Mouse (Mus musculus): ENCODE measurements around the gene Mapk8ip3. TPM values are rescaled to one million over a fixed set of nuclear protein-coding genes. Genes with fewer than 3 reads are reported as not detected.

The Mapk8ip3 gene
- polyA plus RNA-seq, 1 experiment from 2014 or later, result 90.0 TPM

DNA sequence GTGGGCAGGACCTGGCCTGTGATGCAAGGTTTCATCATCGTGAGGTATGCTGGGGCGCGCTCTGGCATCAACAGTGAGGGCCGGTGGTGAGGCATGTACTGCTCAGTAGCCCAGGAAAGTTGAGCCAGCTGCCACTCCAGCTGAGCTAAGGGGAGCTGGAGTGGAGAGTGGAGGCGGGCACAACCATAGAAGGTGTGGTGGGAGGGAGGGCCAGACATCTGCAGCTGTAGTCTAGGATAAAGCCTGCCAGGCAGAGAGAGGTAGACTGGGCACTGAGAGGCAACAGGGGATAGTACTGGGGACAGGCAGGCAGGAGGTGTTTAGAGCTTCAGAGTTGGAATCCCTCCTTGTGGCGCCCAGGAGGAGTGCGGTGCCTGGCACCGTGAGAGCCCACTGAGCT is 76.7 kb downstream of the Mapk8ip3 start:
- Histone ChIP-seq H3K9ac (ENCODE audit: low read depth, low read length) (no peak overlapping the region), H3K4me1 (ENCODE audit: control insufficient read depth, insufficient read depth, low read depth, low read length) (no peaks in the 10 kb centered on the region), H3K36me3 (ENCODE audit: control insufficient read depth, insufficient read depth, low read length) (peaks cover 25% of the 10 kb centered on the region), H3K4me3 (ENCODE audit: low read length) (no peak overlapping the region), H3K9me3 (ENCODE audit: control insufficient read depth, low read length) (no peaks in the 10 kb centered on the region), H3K4me2 (ENCODE audit: low read length) (no peak overlapping the region), H3K27me3 (replicated peaks; ENCODE audit: control insufficient read depth, insufficient read depth, low read length) (no peaks in the 10 kb centered on the region), H3K27ac (ENCODE audit: low read depth, low read length) (no peak overlapping the region)
- 94% methylated on average over 8 of the region's 8 CpGs for WGBS
- no peak for ATAC-seq

DNA sequence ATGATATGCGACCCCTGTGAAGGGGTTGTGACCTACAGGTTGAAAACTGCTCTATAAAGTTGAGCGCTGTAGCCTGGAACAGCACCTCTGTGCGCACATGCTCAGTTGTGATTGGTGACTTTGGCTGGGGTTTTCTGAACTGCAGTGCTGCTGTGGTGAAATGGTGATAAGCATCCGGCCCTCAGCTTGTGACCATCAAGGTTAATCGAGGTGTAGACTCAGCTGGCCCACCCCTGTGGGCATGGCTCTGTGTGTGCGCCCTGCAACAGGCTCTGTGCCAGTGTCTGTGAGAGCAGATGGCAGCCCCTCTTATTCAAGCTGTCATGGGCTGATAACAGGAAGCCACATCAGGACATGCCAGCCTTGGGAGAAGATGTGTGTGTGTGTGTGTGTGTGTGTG is 77.8 kb downstream of the Mapk8ip3 start:
- Histone ChIP-seq H3K4me3 (ENCODE audit: low read length) (no peak overlapping the region), H3K27me3 (replicated peaks; ENCODE audit: control insufficient read depth, insufficient read depth, low read length) (no peaks in the 10 kb centered on the region), H3K4me1 (ENCODE audit: control insufficient read depth, insufficient read depth, low read depth, low read length) (no peaks in the 10 kb centered on the region), H3K36me3 (ENCODE audit: control insufficient read depth, insufficient read depth, low read length) (peaks cover 23% of the 10 kb centered on the region), H3K4me2 (ENCODE audit: low read length) (no peak overlapping the region), H3K9ac (ENCODE audit: low read depth, low read length) (no peak overlapping the region), H3K27ac (ENCODE audit: low read depth, low read length) (no peak overlapping the region), H3K9me3 (ENCODE audit: control insufficient read depth, low read length) (no peaks in the 10 kb centered on the region)
- 81% methylated on average over 6 of the region's 6 CpGs for WGBS
- ATAC-seq, result no peak

GRCm38 (mm10) chr17:24857831-24858470 is 78.8 kb downstream of the Mapk8ip3 start:
- Histone ChIP-seq H3K4me3 (ENCODE audit: low read length) (no peak overlapping the region), H3K27ac (ENCODE audit: low read depth, low read length) (no peak overlapping the region), H3K4me1 (ENCODE audit: control insufficient read depth, insufficient read depth, low read depth, low read length) (no peaks in the 10 kb centered on the region), H3K9me3 (ENCODE audit: control insufficient read depth, low read length) (no peaks in the 10 kb centered on the region), H3K27me3 (replicated peaks; ENCODE audit: control insufficient read depth, insufficient read depth, low read length) (no peaks in the 10 kb centered on the region), H3K9ac (ENCODE audit: low read depth, low read length) (no peak overlapping the region), H3K4me2 (ENCODE audit: low read length) (no peak overlapping the region), H3K36me3 (ENCODE audit: control insufficient read depth, insufficient read depth, low read length) (peaks cover 22% of the 10 kb centered on the region)
- ATAC-seq, result no peak
- WGBS, result 87% methylated on average over 8 of the region's 8 CpGs

DNA sequence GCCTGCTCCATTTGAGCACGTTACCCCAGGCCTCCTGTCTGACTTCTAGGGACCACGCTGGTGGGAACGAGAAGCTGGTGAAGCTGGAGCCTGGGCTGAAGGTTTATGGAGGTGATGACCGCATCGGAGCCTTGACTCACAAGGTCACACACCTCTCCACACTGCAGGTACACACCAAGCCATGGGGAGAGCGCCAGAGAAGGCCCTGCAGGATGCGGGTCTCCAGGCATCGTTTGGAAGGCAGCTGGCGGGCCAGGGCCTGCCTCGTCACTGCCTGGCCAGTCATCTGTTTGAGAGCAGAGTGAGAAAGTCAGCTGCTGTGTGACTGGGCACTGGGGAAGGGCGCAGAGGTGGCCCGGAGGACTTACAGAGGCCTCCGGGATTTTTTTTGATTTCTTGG is 80.2 kb downstream of the Mapk8ip3 start:
- Histone ChIP-seq H3K9ac (ENCODE audit: low read depth, low read length) (no peak overlapping the region), H3K4me1 (ENCODE audit: control insufficient read depth, insufficient read depth, low read depth, low read length) (peaks cover under 1% of the 10 kb centered on the region; the same call in 1 of the 2 replicates), H3K9me3 (ENCODE audit: control insufficient read depth, low read length) (no peaks in the 10 kb centered on the region), H3K4me2 (ENCODE audit: low read length) (no peak overlapping the region), H3K36me3 (ENCODE audit: control insufficient read depth, insufficient read depth, low read length) (peaks cover 19% of the 10 kb centered on the region), H3K4me3 (ENCODE audit: low read length) (no peak overlapping the region), H3K27ac (ENCODE audit: low read depth, low read length) (no peak overlapping the region), H3K27me3 (replicated peaks; ENCODE audit: control insufficient read depth, insufficient read depth, low read length) (no peaks in the 10 kb centered on the region)
- WGBS, result 91% methylated on average over 13 of the region's 13 CpGs
- no peak for ATAC-seq

DNA sequence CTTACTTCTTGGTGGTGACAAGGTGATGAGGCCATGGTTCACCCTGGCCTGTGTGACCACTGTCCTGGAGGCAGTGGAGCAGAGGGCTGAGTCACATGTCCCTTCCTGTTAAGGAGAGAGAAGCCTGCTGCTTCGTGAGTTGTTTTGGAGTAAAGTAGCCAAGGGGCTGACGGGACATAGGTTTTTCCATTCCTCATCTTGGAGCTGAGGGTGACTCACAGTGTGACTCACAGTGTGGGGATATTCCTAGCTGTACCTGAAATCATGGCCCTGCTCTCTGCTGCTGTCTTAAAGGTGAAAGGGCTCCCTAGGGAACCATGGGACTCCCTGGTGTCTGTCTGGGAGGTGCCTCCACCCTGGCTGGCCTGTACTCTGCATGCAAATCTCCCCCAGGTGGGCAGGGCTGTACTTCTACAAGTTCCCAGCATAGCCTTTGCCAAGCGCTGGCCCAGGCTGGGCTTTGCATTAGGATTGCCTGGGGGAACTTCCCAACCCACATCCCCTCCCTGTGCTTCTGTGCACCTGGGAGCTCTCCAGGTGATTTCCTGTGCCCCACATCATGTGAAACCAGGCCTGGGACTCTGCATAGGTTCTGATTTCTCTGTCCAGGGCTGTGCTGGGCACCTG is 80.8 kb downstream of the Mapk8ip3 start:
- peaks cover 7% of the 10 kb centered on the region for H3K4me1 ChIP-seq (ENCODE audit: control insufficient read depth, insufficient read depth, low read depth, low read length)
- no peak overlapping the region for H3K4me3 ChIP-seq (ENCODE audit: low read length)
- no peak overlapping the region for H3K27ac ChIP-seq (ENCODE audit: low read depth, low read length)
- no peak overlapping the region for H3K4me2 ChIP-seq (ENCODE audit: low read length)
- H3K27me3 ChIP-seq (replicated peaks; ENCODE audit: control insufficient read depth, insufficient read depth, low read length), result no peaks in the 10 kb centered on the region
- peaks cover 14% of the 10 kb centered on the region for H3K36me3 ChIP-seq (ENCODE audit: control insufficient read depth, insufficient read depth, low read length)
- no peaks in the 10 kb centered on the region for H3K9me3 ChIP-seq (ENCODE audit: control insufficient read depth, low read length)
- WGBS, result 73% methylated on average over 3 of the region's 3 CpGs
- no peak overlapping the region for H3K9ac ChIP-seq (ENCODE audit: low read depth, low read length)
- no peak for ATAC-seq

- H3K4me1 ChIP-seq (ENCODE audit: control insufficient read depth, insufficient read depth, low read depth, low read length), result peaks cover 15% of the 10 kb centered on the region
- H3K27me3 ChIP-seq (replicated peaks; ENCODE audit: control insufficient read depth, insufficient read depth, low read length), result no peaks in the 10 kb centered on the region
- H3K9ac ChIP-seq (ENCODE audit: low read depth, low read length), result no peak overlapping the region
- peak overlapping the region; percentile 72 for H3K4me2 ChIP-seq (ENCODE audit: low read length)
- no peak for ATAC-seq
- 86% methylated on average over 10 of the region's 10 CpGs for WGBS
- peaks cover 6% of the 10 kb centered on the region for H3K36me3 ChIP-seq (ENCODE audit: control insufficient read depth, insufficient read depth, low read length)
- peak overlapping the region; percentile 95 for H3K4me3 ChIP-seq (ENCODE audit: low read length)
- no peak overlapping the region for H3K27ac ChIP-seq (ENCODE audit: low read depth, low read length)
- H3K9me3 ChIP-seq (ENCODE audit: control insufficient read depth, low read length), result no peaks in the 10 kb centered on the region
These were observed 85.2 kb downstream of the Mapk8ip3 start for GRCm38 (mm10) chr17:24851381-24852125.

- no peaks in the 10 kb centered on the region for H3K9me3 ChIP-seq (ENCODE audit: control insufficient read depth, low read length)
- under 1% methylated on average over 20 of the region's 20 CpGs for WGBS
- peaks cover 6% of the 10 kb centered on the region for H3K36me3 ChIP-seq (ENCODE audit: control insufficient read depth, insufficient read depth, low read length)
- ATAC-seq, result no peak
- peaks cover 15% of the 10 kb centered on the region for H3K4me1 ChIP-seq (ENCODE audit: control insufficient read depth, insufficient read depth, low read depth, low read length)
- no peaks in the 10 kb centered on the region for H3K27me3 ChIP-seq (replicated peaks; ENCODE audit: control insufficient read depth, insufficient read depth, low read length)
- peak overlapping the region; percentile 76 for H3K9ac ChIP-seq (ENCODE audit: low read depth, low read length)
- H3K4me3 ChIP-seq (ENCODE audit: low read length), result peak overlapping the region; percentile 95
- peak overlapping the region; percentile 72 for H3K4me2 ChIP-seq (ENCODE audit: low read length)
- H3K27ac ChIP-seq (ENCODE audit: low read depth, low read length), result peak overlapping the region; percentile 81
These were observed 86.0 kb downstream of the Mapk8ip3 start for GRCm38 (mm10) chr17:24850773-24851127.

DNA sequence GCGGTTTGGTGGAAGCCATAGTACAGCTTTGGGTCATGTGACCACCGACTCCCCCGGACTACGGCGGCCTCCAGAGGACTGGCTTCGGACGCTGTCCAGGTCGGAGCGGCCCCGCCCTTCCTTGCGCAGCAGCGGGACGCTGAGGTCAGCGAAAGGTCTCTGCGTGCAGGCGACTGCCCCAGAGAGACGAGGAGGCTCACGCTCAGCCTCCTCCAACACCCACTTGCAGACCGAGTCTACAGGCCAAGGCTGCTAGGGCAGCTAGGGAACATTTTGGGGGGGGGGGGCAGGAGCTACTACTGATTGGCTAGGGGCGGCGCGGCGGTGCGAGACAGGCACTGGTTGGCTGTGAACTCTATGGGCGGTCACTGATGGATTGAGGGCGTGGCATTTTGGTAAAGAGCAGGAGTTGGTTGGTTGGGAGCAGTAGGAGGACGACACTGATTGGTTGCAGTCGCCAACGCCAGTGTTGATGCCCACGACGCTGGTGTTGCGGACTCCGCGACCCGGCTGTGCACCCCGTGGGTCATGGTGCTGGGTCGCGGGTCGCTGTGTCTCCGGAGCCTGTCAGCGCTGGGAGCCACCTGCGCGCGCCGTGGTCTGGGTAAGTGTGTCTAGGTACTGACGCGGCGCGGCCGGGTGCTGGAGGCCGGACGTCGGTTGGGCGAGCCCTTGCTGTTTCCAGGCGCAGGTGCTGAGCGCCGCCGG is 86.6 kb downstream of the Mapk8ip3 start, which contains the start of gene Fahd1:
Fahd1 (minus strand) TSS at position 300 of the 708 bp plus-strand sequence.
- Histone ChIP-seq H3K4me3 (ENCODE audit: low read length) (peak within 1 kb of the TSS; percentile 95), H3K4me1 (ENCODE audit: control insufficient read depth, insufficient read depth, low read depth, low read length) (peaks cover 15% of the 10 kb centered on the region), H3K9ac (ENCODE audit: low read depth, low read length) (peak within 1 kb of the TSS; percentile 84), H3K27ac (ENCODE audit: low read depth, low read length) (peak within 1 kb of the TSS; percentile 98), H3K9me3 (ENCODE audit: control insufficient read depth, low read length) (no peaks in the 10 kb centered on the region), H3K27me3 (replicated peaks; ENCODE audit: control insufficient read depth, insufficient read depth, low read length) (no peaks in the 10 kb centered on the region), H3K4me2 (ENCODE audit: low read length) (peak within 1 kb of the TSS; percentile 72), H3K36me3 (ENCODE audit: control insufficient read depth, insufficient read depth, low read length) (peaks cover 6% of the 10 kb centered on the region)
- ATAC-seq, result peak; percentile 99
- WGBS, result under 1% methylated on average over 58 of the region's 58 CpGs

DNA sequence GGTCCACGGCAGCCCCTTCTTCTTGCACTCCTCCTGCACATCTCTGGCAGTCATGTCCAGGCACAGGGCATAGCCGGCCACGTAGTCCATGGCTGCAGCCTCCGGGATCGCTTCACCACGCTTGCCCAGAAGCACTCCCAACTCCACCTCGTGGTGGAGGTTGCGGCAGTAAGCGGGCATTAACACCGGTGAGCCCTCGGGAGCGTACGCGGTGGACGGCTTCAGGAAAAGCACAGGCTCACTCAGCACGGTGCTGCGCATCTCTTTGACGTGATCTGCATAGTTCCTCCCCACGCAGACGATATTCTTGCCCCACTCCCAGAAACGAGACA is 87.1 kb downstream of the Mapk8ip3 start:
- Histone ChIP-seq H3K27ac (ENCODE audit: low read depth, low read length) (peak overlapping the region; percentile 98), H3K4me2 (ENCODE audit: low read length) (peak overlapping the region; percentile 67), H3K36me3 (ENCODE audit: control insufficient read depth, insufficient read depth, low read length) (peaks cover 6% of the 10 kb centered on the region), H3K9me3 (ENCODE audit: control insufficient read depth, low read length) (no peaks in the 10 kb centered on the region), H3K9ac (ENCODE audit: low read depth, low read length) (peak overlapping the region; percentile 84), H3K4me1 (ENCODE audit: control insufficient read depth, insufficient read depth, low read depth, low read length) (peaks cover 15% of the 10 kb centered on the region), H3K4me3 (ENCODE audit: low read length) (peak overlapping the region; percentile 95), H3K27me3 (replicated peaks; ENCODE audit: control insufficient read depth, insufficient read depth, low read length) (no peaks in the 10 kb centered on the region)
- ATAC-seq, result no peak
- WGBS, result under 1% methylated on average over 21 of the region's 21 CpGs
